Mouse (Mus musculus) cortical plate, adult 2 months (tissue): ENCODE measurements at regions not wholly inside any gene's neighbourhood (a gene's known extent, or its start where the extent isn't known, plus 50 kb on each side); places are given as distances from the start of the nearest gene placed in this dataset.

Experiments used
- H3K27ac ChIP-seq: fragments of 200-500 bp; 2 replicates; pipeline ENCODE4 v1.5.1; 2012; ENCODE audit warnings: low read length, control low read depth, inconsistent platforms; ENCODE audit not compliant: insufficient read depth
- H3K4me1 ChIP-seq: fragments of 200-500 bp; 2 replicates; pipeline ENCODE4 v1.6.1; 2011; ENCODE audit warnings: low read length; ENCODE audit not compliant: control insufficient read depth, insufficient read depth
- H3K4me3 ChIP-seq: fragments of 200-500 bp; 2 replicates; pipeline ENCODE4 v1.5.1; 2011; ENCODE audit warnings: mild to moderate bottlenecking, low read length, control low read depth; ENCODE audit not compliant: insufficient read depth
- CTCF ChIP-seq: fragments of 200-500 bp; IDR thresholded peaks from 2 replicates; pipeline ENCODE4 v1.5.1; 2011; ENCODE audit warnings: mild to moderate bottlenecking, control low read depth, low read length; ENCODE audit not compliant: insufficient read depth; ENCODE audit errors: extremely low read depth
- POLR2A ChIP-seq: fragments of 200-500 bp; IDR thresholded peaks from 2 replicates; pipeline ENCODE4 v1.6.1; 2011; ENCODE audit warnings: mild to moderate bottlenecking, low read length, control low read depth; ENCODE audit not compliant: insufficient read depth; ENCODE audit errors: extremely low read depth

GRCm38 (mm10) chr9:117905045-117905747 lies 135.1 kb upstream of the Azi2 start:
- no peak for TF ChIP-seq CTCF
- TF ChIP-seq POLR2A, result no peak
- H3K27ac ChIP-seq, result no peak overlapping the region
- H3K4me3 ChIP-seq, result no peak overlapping the region
- no peaks in the 10 kb centered on the region for H3K4me1 ChIP-seq

DNA sequence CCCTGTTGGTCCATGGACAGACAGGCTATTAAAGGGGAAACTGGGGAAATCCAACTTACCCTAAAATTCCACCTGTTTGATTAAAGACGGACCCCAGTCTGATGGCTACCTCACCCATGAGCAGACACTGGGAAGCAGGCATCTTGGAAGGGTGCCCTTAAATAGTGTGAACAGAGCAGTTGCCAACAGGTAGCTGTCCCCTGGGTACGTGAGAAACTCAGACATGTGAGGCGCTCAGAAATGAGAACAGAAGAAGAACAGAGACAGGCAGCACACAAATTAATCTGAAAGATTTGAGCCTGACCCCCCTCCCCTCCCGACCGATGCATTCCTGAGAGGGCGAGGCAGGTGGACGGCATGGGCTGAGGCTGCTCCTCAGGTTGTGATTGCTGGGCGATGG lies 135.7 kb upstream of the Azi2 start:
- TF ChIP-seq POLR2A, result no peak
- TF ChIP-seq CTCF, result no peak
- Histone ChIP-seq H3K27ac (no peak overlapping the region), H3K4me1 (no peaks in the 10 kb centered on the region), H3K4me3 (no peak overlapping the region)

DNA sequence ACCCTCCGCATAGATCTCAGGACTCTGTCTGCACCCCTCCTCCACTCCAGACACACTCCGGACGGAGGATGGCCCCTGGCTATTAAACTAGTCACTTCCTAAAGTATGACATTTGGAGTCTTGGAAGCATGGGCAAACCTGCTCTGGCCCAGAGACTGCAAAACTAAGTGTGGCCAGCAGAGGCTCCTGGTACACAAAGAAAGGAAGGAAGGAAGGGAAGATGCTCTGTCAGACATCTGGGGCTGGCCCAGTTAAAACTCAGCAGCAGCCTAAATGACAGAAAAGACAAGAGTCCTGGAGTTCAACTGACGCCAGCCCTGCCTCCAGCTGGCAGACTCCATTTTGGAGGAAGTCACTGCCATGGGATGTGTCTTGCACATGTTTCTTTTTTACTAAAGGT lies 137.3 kb upstream of the Azi2 start:
- H3K27ac ChIP-seq, result no peak overlapping the region
- no peak for TF ChIP-seq POLR2A
- peak; percentile 70 for TF ChIP-seq CTCF
- H3K4me1 ChIP-seq, result no peaks in the 10 kb centered on the region
- no peak overlapping the region for H3K4me3 ChIP-seq

- Histone ChIP-seq H3K27ac (no peak overlapping the region), H3K4me1 (no peaks in the 10 kb centered on the region), H3K4me3 (no peak overlapping the region)
- TF ChIP-seq CTCF (no peak), POLR2A (no peak)
Measured at GRCm38 (mm10) chr9:117902239-117902939, 137.9 kb upstream of the Azi2 start.

- Histone ChIP-seq H3K4me3 (no peak overlapping the region), H3K4me1 (no peaks in the 10 kb centered on the region), H3K27ac (no peak overlapping the region)
- TF ChIP-seq POLR2A (no peak), CTCF (no peak)
Measured at GRCm38 (mm10) chr9:117900631-117901030, 139.7 kb upstream of the Azi2 start.

DNA sequence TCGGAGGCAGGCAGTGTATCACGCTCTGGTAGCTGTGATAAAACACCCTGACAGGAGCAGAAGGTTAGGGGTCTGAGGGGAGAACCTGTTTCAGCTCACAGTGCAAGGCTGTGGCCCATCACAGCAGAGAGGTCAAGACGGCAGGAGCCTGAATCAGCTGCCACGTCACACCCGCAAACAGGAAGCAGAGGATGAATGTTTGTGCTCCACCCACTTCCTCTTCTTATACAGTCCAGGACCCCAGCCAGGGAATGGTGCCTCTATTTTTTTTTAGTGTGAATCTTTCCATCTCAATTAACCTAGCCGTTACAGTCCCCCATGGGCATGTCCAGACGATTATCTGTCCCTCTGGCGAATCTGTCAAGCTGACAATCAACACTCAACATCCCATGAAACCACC lies 143.8 kb upstream of the Azi2 start:
- Histone ChIP-seq H3K27ac (no peak overlapping the region), H3K4me1 (no peaks in the 10 kb centered on the region), H3K4me3 (no peak overlapping the region)
- TF ChIP-seq POLR2A (no peak), CTCF (no peak)

- H3K4me3 ChIP-seq, result no peak overlapping the region
- H3K27ac ChIP-seq, result no peak overlapping the region
- no peak for TF ChIP-seq POLR2A
- TF ChIP-seq CTCF, result no peak
- no peaks in the 10 kb centered on the region for H3K4me1 ChIP-seq
Measured at GRCm38 (mm10) chr9:117892601-117893000, 147.7 kb upstream of the Azi2 start.

DNA sequence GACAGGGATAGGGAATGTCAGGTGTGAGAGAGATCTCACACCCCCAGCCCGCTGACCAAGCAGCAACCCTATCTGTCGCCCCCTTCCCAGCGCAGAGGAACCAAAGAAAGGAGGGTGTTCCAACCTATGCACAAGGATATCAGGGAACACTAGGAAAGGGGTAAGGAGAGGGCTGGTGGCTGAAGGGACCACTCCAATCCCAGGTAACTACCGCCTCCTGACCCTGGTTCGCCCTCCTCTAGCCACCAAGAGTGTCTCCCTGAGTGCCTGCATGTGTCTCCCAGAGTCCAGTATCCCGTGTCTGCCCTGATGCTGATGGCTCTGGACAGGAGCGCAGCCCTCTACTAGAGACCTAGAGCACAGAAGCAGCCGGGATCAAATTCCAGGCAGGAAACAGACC lies 167.1 kb upstream of the Azi2 start:
- Histone ChIP-seq H3K4me1 (no peaks in the 10 kb centered on the region), H3K27ac (no peak overlapping the region), H3K4me3 (peak overlapping the region; percentile 40; the same call in 1 of the 2 replicates)
- no peak for TF ChIP-seq CTCF
- no peak for TF ChIP-seq POLR2A

GRCm38 (mm10) chr9:117872387-117873081 lies 167.8 kb upstream of the Azi2 start:
- Histone ChIP-seq H3K27ac (no peak overlapping the region), H3K4me3 (peak overlapping the region; percentile 40), H3K4me1 (no peaks in the 10 kb centered on the region)
- TF ChIP-seq CTCF (no peak), POLR2A (no peak)

GRCm38 (mm10) chr9:117872021-117872386 lies 168.3 kb upstream of the Azi2 start:
- H3K27ac ChIP-seq, result no peak overlapping the region
- peak overlapping the region; percentile 40 for H3K4me3 ChIP-seq
- H3K4me1 ChIP-seq, result no peaks in the 10 kb centered on the region
- no peak for TF ChIP-seq POLR2A
- no peak for TF ChIP-seq CTCF
